Mouse (Mus musculus): ENCODE measurements around the gene Trarg1. TPM values are rescaled to one million over a fixed set of nuclear protein-coding genes. Genes with fewer than 3 reads are reported as not detected.

Gene Trarg1
- total RNA-seq, 4 experiments from 2014 or later: 0.39 to 0.57 (median 0.46) TPM

GRCm38 (mm10) chr11:76672561-76673384 lies 6.8 kb upstream of the Trarg1 start:
- peak; percentile 44 to 74 for DNase-seq (ENCODE audit: low spot score in 2 of 2)

GRCm38 (mm10) chr11:76674199-76674598 lies 5.4 kb upstream of the Trarg1 start:
- DNase-seq (ENCODE audit: low spot score in 2 of 2): no peak

GRCm38 (mm10) chr11:76674704-76675103 lies 4.9 kb upstream of the Trarg1 start:
- no peak for DNase-seq (ENCODE audit: low spot score in 2 of 2)

GRCm38 (mm10) chr11:76685604-76686003 lies 6.0 kb downstream of the Trarg1 start:
- no peak for DNase-seq (ENCODE audit: low spot score in 2 of 2)

GRCm38 (mm10) chr11:76692096-76692495 lies 12.5 kb downstream of the Trarg1 start:
- no peak for DNase-seq (ENCODE audit: low spot score in 2 of 2)

GRCm38 (mm10) chr11:76695810-76696209 lies 16.2 kb downstream of the Trarg1 start:
- no peak for DNase-seq (ENCODE audit: low spot score in 2 of 2)

GRCm38 (mm10) chr11:76699626-76700025 lies 20.0 kb downstream of the Trarg1 start:
- no peak for DNase-seq (ENCODE audit: low spot score in 2 of 2)

GRCm38 (mm10) chr11:76707656-76708055 lies 28.0 kb downstream of the Trarg1 start:
- DNase-seq (ENCODE audit: low spot score in 2 of 2): no peak

GRCm38 (mm10) chr11:76708066-76708465 lies 28.5 kb downstream of the Trarg1 start:
- DNase-seq (ENCODE audit: low spot score in 2 of 2): no peak

- DNase-seq (ENCODE audit: low spot score in 2 of 2): no peak
Measured at GRCm38 (mm10) chr11:76708881-76709280, 29.3 kb downstream of the Trarg1 start.

- no peak for DNase-seq (ENCODE audit: low spot score in 2 of 2)
Measured at GRCm38 (mm10) chr11:76709625-76710452, 30.2 kb downstream of the Trarg1 start.

- DNase-seq (ENCODE audit: low spot score in 2 of 2): no peak
Measured at GRCm38 (mm10) chr11:76717000-76717399, 37.4 kb downstream of the Trarg1 start.

- DNase-seq (ENCODE audit: low spot score in 2 of 2): no peak
Measured at GRCm38 (mm10) chr11:76723911-76724310, 44.3 kb downstream of the Trarg1 start.

- peak in 1 of 2 experiments; percentile 16 for DNase-seq (ENCODE audit: low spot score in 2 of 2)
Measured at GRCm38 (mm10) chr11:76728093-76728492, 48.5 kb downstream of the Trarg1 start.

- DNase-seq (ENCODE audit: low spot score in 2 of 2): no peak
Measured at GRCm38 (mm10) chr11:76730650-76731049, 51.0 kb downstream of the Trarg1 start.

- DNase-seq (ENCODE audit: low spot score in 2 of 2): no peak
Measured at GRCm38 (mm10) chr11:76734560-76734959, 55.0 kb downstream of the Trarg1 start.

GRCm38 (mm10) chr11:76735753-76736324 lies 56.2 kb downstream of the Trarg1 start:
- DNase-seq (ENCODE audit: low spot score in 2 of 2): no peak

- DNase-seq (ENCODE audit: low spot score in 2 of 2): no peak
Measured at GRCm38 (mm10) chr11:76739125-76739524, 59.5 kb downstream of the Trarg1 start.

- DNase-seq (ENCODE audit: low spot score in 2 of 2): no peak
Measured at GRCm38 (mm10) chr11:76742511-76742910, 62.9 kb downstream of the Trarg1 start.

- peak in 1 of 2 experiments; percentile 42 for DNase-seq (ENCODE audit: low spot score in 2 of 2)
Measured at GRCm38 (mm10) chr11:76744550-76744949, 64.9 kb downstream of the Trarg1 start.

- no peak for DNase-seq (ENCODE audit: low spot score in 2 of 2)
Measured at GRCm38 (mm10) chr11:76745921-76746320, 66.3 kb downstream of the Trarg1 start.

All from layer of hippocampus, adult 8-10 months (tissue).